Mouse (Mus musculus) bone marrow macrophage, adult 2 months (primary cell): Measurements from ENCODE around the gene Olfr820.
"Not testable (repeated sequence)": the region's sequence is repeated elsewhere in the genome, so short reads cannot be mapped to it uniquely, and the experiment has no call there.

ENCODE experiments used
- CTCF ChIP-seq: IDR thresholded peaks from 2 replicates; pipeline ENCODE4 v1.5.1; 2012; ENCODE audit warnings: low read depth, mild to moderate bottlenecking, low read length, moderate library complexity
- POLR2A ChIP-seq: IDR thresholded peaks from 2 replicates; pipeline ENCODE4 v1.6.1; 2012; ENCODE audit warnings: mild to moderate bottlenecking, low read depth, low read length, borderline replicate concordance

GRCm38 (mm10) chr10:129984962-129985361, 27.5 kb upstream of the Olfr820 start, which contains the start of gene Gm10310:
- not testable (repeated sequence) for TF ChIP-seq CTCF, POLR2A
